Mouse (Mus musculus): Measurements from ENCODE around the gene Pnp.
"Not testable (repeated sequence)": the region's sequence is repeated elsewhere in the genome, so short reads cannot be mapped to it uniquely, and the experiment has no call there.

Gene Pnp

GRCm38 (mm10) chr14:50975001-50975400 is 44.1 kb downstream of the Pnp start:
- no peak for DNase-seq (ENCODE audit: low spot score in 2 of 2)

DNA sequence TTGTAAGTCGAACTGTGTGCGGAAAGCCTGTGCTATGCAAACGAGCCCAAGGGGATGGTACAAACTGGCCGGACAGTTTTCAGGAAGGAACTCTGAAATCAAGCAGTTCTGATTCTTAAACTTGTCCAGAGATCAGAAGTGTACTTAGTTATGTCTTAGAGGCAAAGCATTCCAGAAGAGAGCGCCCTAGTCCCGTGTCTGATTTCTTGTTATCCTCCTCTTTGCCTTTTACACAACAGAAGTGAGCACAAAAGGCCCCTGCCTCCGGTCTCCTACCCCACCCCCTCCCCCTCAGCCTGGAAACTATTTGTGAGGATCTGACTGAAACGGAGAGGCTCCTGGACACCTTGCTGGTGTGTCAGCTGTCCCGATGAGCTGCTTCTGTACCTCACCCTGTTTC is 45.8 kb downstream of the Pnp start:
- DNase-seq (ENCODE audit: low spot score in 2 of 2): no peak

- not testable (repeated sequence) for DNase-seq (ENCODE audit: low spot score in 2 of 2)
These were observed 47.6 kb downstream of the Pnp start for GRCm38 (mm10) chr14:50978451-50978850.

DNA sequence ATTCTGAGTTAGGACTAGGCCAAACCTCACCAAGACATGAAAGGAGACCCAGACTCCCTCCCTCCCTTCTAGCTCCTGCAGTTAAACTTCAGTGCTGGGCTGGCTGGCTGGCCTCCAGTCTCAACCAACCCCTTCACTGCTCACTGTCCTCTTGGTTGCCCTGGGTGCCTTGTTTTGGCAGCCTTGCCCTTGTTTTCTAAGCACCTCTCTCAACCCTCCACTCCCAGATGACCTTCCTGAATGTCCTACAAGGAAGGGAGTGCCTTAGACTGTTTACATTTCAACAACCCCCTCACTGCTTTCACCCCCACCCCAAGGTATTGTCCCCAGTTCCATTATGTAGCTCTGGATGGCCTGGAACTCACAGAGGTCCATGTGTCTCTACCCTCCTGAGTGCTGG is 48.7 kb downstream of the Pnp start:
- DNase-seq (ENCODE audit: low spot score in 2 of 2): no peak

GRCm38 (mm10) chr14:50981207-50981606 is 50.3 kb downstream of the Pnp start:
- no peak for DNase-seq (ENCODE audit: low spot score in 2 of 2)

DNA sequence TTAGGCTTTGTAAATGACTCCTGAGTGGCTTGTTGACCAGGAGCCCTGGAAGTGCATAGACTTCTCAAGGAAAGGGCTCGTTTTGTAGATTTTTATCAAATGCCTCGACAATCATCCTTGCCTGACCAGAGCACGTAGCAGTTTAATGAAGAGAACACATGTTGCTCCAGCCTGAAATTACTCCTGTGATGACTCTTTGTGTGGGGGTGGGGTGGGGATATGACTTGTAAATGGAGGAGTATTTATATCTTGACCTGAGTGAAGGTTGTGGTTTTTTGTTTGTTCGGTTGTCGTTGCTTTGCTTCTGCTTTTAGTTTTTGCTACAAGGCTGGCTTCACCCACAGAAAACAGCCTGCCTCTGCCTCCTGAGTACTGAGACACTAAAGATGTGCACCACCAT is 51.0 kb downstream of the Pnp start:
- DNase-seq (ENCODE audit: low spot score in 2 of 2): no peak

- no peak for DNase-seq (ENCODE audit: low spot score in 2 of 2)
These were observed 56.8 kb downstream of the Pnp start for GRCm38 (mm10) chr14:50987668-50988067.

DNA sequence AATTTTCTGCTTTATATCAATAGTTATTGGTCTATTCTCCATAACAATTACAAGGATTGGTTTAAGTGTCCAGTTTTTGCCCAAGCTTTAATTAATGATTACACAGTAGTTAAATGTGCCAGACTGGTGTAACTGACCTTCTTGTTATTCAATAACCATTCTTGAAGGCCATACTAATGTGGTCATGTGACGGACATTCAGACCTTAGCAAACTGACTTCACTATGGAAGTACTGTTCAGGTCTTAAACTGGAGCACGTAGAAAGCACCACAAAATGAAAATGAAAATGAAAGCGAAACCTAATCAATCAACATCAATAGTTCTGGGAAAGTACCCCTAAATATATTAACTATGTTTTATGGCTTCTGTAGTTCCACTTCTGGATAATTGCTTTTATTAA is 60.2 kb downstream of the Pnp start:
- DNase-seq (ENCODE audit: low spot score in 2 of 2): no peak

DNA sequence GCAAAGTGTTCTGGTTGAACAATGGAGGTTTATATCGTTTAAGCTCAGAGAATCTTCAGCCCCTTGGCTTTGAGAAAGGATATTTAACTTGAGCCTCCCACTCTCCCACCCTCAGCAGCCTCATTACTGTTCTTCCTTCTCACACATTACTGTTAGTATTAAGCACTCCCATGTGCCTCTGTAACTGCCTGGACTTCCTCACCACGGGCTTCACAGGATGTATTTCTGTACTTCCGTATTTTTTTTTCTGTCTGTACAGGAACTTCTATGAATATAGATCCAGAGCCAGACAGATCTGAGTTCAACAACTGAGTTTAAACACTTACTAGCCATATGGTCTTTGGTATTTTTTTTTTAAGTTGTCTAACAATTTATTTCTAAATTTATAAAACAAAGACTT is 66.2 kb downstream of the Pnp start:
- DNase-seq (ENCODE audit: low spot score in 2 of 2): no peak

DNA sequence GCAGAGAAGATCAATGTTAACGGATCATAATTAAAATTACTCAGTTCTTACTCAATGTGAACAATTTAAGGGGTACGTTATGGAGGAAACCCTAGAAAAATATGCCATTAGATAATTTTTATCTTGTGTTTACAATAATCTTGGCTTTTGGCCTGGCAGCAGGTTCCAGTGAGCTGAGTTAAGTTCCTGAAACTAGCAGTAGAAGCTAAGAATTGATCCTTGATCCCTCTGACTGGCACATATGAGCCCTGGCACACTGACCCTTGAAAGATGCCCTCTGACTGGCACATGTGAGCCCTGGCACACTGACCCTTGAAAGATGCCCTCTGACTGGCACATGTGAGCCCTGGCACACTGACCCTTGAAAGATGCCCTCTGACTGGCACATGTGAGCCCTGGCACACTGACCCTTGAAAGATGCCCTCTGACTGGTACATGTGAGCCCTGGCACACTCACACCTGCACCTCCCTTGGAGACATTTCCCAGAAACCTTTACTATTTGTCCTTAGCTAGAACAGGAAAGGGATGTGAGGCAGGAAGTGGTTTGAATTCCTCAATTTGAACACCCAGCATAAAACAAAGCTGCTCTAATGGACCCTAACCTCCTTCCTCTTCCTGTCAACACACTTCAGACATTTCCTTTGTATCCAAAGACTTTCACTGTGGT is 67.3 kb downstream of the Pnp start:
- no peak for DNase-seq (ENCODE audit: low spot score in 2 of 2)

GRCm38 (mm10) chr14:51007152-51007801 is 76.4 kb downstream of the Pnp start, which contains the start of gene Rnase10:
TSS of gene Rnase10 (plus strand) at chr14:51007751.
- DNase-seq (ENCODE audit: low spot score in 2 of 2): no peak

DNA sequence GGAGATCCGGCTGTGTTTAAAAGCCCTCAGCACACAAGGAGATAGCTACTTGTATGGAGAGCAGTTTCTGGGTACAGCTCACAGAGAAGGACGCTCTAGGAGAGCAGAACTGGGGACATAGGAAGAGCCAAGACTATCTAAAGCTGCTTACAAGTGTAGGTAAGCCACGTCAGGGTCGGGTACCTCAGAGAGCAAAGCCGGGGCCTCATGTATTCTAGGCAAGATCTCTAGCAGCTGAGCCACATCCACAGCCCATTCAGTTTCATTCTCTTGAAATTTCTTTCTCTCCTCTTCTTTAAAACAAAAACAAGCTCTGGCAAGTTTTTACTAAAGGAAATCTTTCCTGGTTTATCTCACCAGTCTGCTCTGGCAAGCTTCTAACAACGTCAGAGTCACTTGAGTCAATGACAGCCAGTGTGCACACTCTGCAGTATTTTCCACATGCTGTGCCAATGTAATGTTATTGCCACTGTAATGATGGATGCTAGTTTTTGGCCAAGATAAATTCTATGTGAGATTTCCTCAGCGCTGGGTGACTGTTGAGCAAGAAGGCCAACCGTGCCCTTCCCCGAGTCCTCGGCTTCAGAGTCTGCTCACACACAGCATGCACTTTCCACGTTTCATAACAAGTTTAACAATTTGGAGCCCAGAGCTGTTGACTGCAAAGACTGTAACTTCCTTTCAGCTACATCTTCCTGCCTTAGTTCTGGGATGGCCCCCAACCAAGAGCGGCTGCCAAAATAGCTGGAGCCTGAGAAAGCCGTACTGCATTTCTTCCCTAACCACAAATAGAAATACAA is 77.2 kb downstream of the Pnp start:
- DNase-seq (ENCODE audit: low spot score in 2 of 2): peak in 1 of 2 experiments; percentile 17

DNA sequence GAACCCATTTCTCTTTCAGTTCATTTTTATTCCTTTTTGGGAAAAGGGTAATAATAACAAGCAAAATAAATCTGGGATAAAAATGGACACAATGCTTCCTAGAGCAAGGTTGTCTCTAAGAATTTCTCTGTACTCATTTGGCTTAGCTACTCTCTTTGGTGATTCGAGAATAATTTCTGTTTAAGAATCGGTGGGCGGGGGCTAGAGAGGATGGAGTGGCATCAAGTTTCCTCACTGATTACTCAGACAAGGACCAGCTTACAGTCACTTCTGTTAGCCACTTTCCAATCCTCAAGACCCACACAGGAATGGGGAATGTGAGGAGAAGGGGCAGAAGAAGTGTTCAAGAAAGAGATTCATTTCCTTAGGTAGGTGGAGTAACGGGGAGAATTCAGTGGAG is 77.9 kb downstream of the Pnp start:
- DNase-seq (ENCODE audit: low spot score in 2 of 2): no peak

DNA sequence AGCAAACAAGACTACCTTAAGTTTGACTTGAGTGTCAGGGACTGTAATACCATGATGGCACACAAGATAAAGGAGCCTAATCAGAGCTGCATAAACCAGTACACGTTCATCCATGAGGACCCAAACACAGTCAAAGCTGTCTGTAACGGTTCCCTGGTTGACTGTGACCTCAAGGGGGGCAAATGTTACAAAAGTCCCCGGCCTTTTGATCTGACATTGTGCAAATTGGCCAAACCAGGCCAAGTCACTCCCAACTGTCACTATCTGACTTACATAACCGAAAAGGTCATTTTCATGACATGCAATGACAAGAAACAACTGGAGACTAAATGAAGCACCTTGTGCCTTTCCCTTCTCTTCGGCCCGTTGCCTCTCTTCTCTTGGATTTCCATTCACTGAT is 78.7 kb downstream of the Pnp start:
- DNase-seq (ENCODE audit: low spot score in 2 of 2): no peak

GRCm38 (mm10) chr14:51014724-51015123 is 83.8 kb downstream of the Pnp start:
- not testable (repeated sequence) for DNase-seq (ENCODE audit: low spot score in 2 of 2)
